Mouse (Mus musculus) myocyte (in vitro differentiated cells): Measurements from ENCODE around the gene Dnajc30. TPM values are rescaled to one million over a fixed set of nuclear protein-coding genes. Genes with fewer than 3 reads are reported as not detected.
"Not testable (repeated sequence)": the region's sequence is repeated elsewhere in the genome, so short reads cannot be mapped to it uniquely, and the experiment has no call there.

Experiments
- H3K27me3 ChIP-seq: one replicate; pipeline ENCODE4 v1.6.1; 2011; ENCODE audit not compliant: control insufficient read depth, insufficient read depth, insufficient read length
- H3K36me3 ChIP-seq: one replicate; pipeline ENCODE4 v1.6.1; 2011; ENCODE audit not compliant: control insufficient read depth, insufficient read depth
- H3K4me2 ChIP-seq: one replicate; pipeline ENCODE4 v1.6.1; 2011; ENCODE audit warnings: low read depth, control low read depth
- H3K4me3 ChIP-seq: one replicate; pipeline ENCODE4 v1.5.1; 2011; ENCODE audit warnings: mild to moderate bottlenecking, control low read depth, moderate library complexity
- H3K79me2 ChIP-seq: one replicate; pipeline ENCODE4 v1.6.1; 2011; ENCODE audit not compliant: control insufficient read depth, insufficient read depth
- H3ac ChIP-seq: one replicate; pipeline ENCODE4 v1.6.1; 2011; ENCODE audit not compliant: control insufficient read depth, insufficient read length
- CEBPB ChIP-seq: IDR thresholded peaks from 2 replicates; pipeline ENCODE4 v1.6.1; 2011; ENCODE audit warnings: mild to moderate bottlenecking, moderate library complexity; ENCODE audit not compliant: poor library complexity, insufficient read depth, severe bottlenecking
- E2F4 ChIP-seq: IDR thresholded peaks from one replicate; pipeline ENCODE4 v1.6.1; 2011; ENCODE audit warnings: mild to moderate bottlenecking, control low read depth, moderate library complexity; ENCODE audit not compliant: insufficient read depth
- MAX ChIP-seq: IDR thresholded peaks from one replicate; pipeline ENCODE4 v1.6.1; 2011; ENCODE audit warnings: low read depth, mild to moderate bottlenecking, control low read depth
- MYOD1 ChIP-seq, 3 experiments: IDR thresholded peaks; one replicate each; pipeline ENCODE4 v1.6.1; 2011; ENCODE audit warnings: control low read depth in 2 of 3, low read depth in 2 of 3, mild to moderate bottlenecking in 2 of 3, moderate library complexity in 1 of 3; ENCODE audit not compliant: insufficient read length in 2 of 3, control insufficient read depth in 1 of 3
- MYOG ChIP-seq, 3 experiments: IDR thresholded peaks; one replicate each; pipeline ENCODE4 v1.6.1; 2011; ENCODE audit warnings: control low read depth in 2 of 3, low read depth in 2 of 3, mild to moderate bottlenecking in 2 of 3; ENCODE audit not compliant: insufficient read length in 2 of 3, control insufficient read depth in 1 of 3, insufficient read depth in 1 of 3
- POLR2A ChIP-seq: IDR thresholded peaks from one replicate; pipeline ENCODE4 v1.6.1; 2011; ENCODE audit warnings: low read depth, mild to moderate bottlenecking, control low read depth, moderate library complexity; ENCODE audit not compliant: insufficient read length
- POLR2AphosphoS2 ChIP-seq: IDR thresholded peaks from one replicate; pipeline ENCODE4 v1.6.1; 2011; ENCODE audit warnings: low read depth, control low read depth; ENCODE audit not compliant: insufficient read length
- REST ChIP-seq: IDR thresholded peaks from one replicate; pipeline ENCODE4 v1.6.1; 2011; ENCODE audit warnings: mild to moderate bottlenecking, control low read depth, moderate library complexity; ENCODE audit not compliant: insufficient read depth, insufficient read length
- SRF ChIP-seq: IDR thresholded peaks from one replicate; pipeline ENCODE4 v1.6.1; 2011; ENCODE audit warnings: low read depth; ENCODE audit not compliant: control insufficient read depth, insufficient read length
- TCF12 ChIP-seq: IDR thresholded peaks from one replicate; pipeline ENCODE4 v1.6.1; 2011; ENCODE audit warnings: mild to moderate bottlenecking, control low read depth; ENCODE audit not compliant: poor library complexity, insufficient read depth, severe bottlenecking
- TCF3 ChIP-seq: IDR thresholded peaks from one replicate; pipeline ENCODE4 v1.6.1; 2011; ENCODE audit warnings: low read depth, control low read depth; ENCODE audit not compliant: insufficient read length
- USF1 ChIP-seq: IDR thresholded peaks from one replicate; pipeline ENCODE4 v1.6.1; 2011; ENCODE audit warnings: low read depth, mild to moderate bottlenecking, control low read depth, moderate library complexity
- polyA plus RNA-seq: library from polyadenylated mRNA; unstranded; fragments of >200 nt; fragmentation: generic; extraction: Trizol; gene quantifications from one replicate; pipeline ENCODE4 v1.2.1, GENCODE M21; 2012; ENCODE audit warnings: missing spikeins

The Dnajc30 gene
- polyA plus RNA-seq, 1 experiment: 31.6 TPM

GRCm38 (mm10) chr5:135040777-135041176, 23.2 kb upstream of the Dnajc30 start:
- Histone ChIP-seq H3K79me2 (no peaks in the 10 kb centered on the region), H3K27me3 (no peaks in the 10 kb centered on the region), H3K36me3 (no peaks in the 10 kb centered on the region), H3K4me3 (no peak overlapping the region), H3K4me2 (no peak overlapping the region), H3ac (no peak overlapping the region)
- TF ChIP-seq TCF3 (no peak), MYOG (IDR thresholded peaks at IDR 0.05; ENCODE audit: control insufficient read depth in 1 of 3, insufficient read depth in 1 of 3, insufficient read length in 2 of 3, low read depth in 2 of 3) (no peak), TCF12 (no peak), REST (no peak), E2F4 (no peak)

GRCm38 (mm10) chr5:135042105-135042788, 21.8 kb upstream of the Dnajc30 start:
- no peaks in the 10 kb centered on the region for H3K27me3 ChIP-seq
- no peaks in the 10 kb centered on the region for H3K79me2 ChIP-seq
- H3K4me3 ChIP-seq: no peak overlapping the region
- TF ChIP-seq E2F4 (no peak), TCF3 (no peak), POLR2AphosphoS2 (no peak), MAX (no peak), CEBPB (no peak), USF1 (no peak), SRF (no peak), REST (no peak), POLR2A (no peak), MYOG (IDR thresholded peaks at IDR 0.05; ENCODE audit: control insufficient read depth in 1 of 3, insufficient read depth in 1 of 3, insufficient read length in 2 of 3, low read depth in 2 of 3) (no peak), MYOD1 (IDR thresholded peaks at IDR 0.05; ENCODE audit: control insufficient read depth in 1 of 3, insufficient read length in 2 of 3, low read depth in 2 of 3) (no peak), TCF12 (no peak)
- no peaks in the 10 kb centered on the region for H3K36me3 ChIP-seq
- H3ac ChIP-seq: no peak overlapping the region
- H3K4me2 ChIP-seq: no peak overlapping the region

- Histone ChIP-seq H3K27me3 (no peaks in the 10 kb centered on the region), H3K4me3 (no peak overlapping the region), H3K79me2 (no peaks in the 10 kb centered on the region), H3K4me2 (no peak overlapping the region), H3K36me3 (no peaks in the 10 kb centered on the region), H3ac (no peak overlapping the region)
- no peak for TF ChIP-seq TCF3
- no peak for TF ChIP-seq USF1
- no peak for TF ChIP-seq E2F4
- TF ChIP-seq MYOD1 (IDR thresholded peaks at IDR 0.05; ENCODE audit: control insufficient read depth in 1 of 3, insufficient read length in 2 of 3, low read depth in 2 of 3): no peak
- no peak for TF ChIP-seq MAX
- no peak for TF ChIP-seq CEBPB
- TF ChIP-seq REST: no peak
- no peak for TF ChIP-seq POLR2AphosphoS2
- TF ChIP-seq MYOG (IDR thresholded peaks at IDR 0.05; ENCODE audit: control insufficient read depth in 1 of 3, insufficient read depth in 1 of 3, insufficient read length in 2 of 3, low read depth in 2 of 3): no peak
- no peak for TF ChIP-seq POLR2A
Observed at GRCm38 (mm10) chr5:135044575-135044974, 19.4 kb upstream of the Dnajc30 start.

GRCm38 (mm10) chr5:135048539-135048938, 15.5 kb upstream of the Dnajc30 start:
- Histone ChIP-seq H3K4me3 (no peak overlapping the region), H3K36me3 (no peaks in the 10 kb centered on the region), H3K4me2 (no peak overlapping the region), H3K79me2 (no peaks in the 10 kb centered on the region), H3K27me3 (no peaks in the 10 kb centered on the region), H3ac (no peak overlapping the region)
- no peak for TF ChIP-seq CEBPB
- no peak for TF ChIP-seq TCF3
- TF ChIP-seq POLR2AphosphoS2: no peak
- TF ChIP-seq SRF: no peak
- no peak for TF ChIP-seq POLR2A

GRCm38 (mm10) chr5:135049268-135049667, 14.7 kb upstream of the Dnajc30 start:
- H3K79me2 ChIP-seq, H3K27me3 ChIP-seq, H3K4me2 ChIP-seq, H3ac ChIP-seq, H3K4me3 ChIP-seq, H3K36me3 ChIP-seq: not testable (repeated sequence)

- TF ChIP-seq USF1 (no peak), MYOG (IDR thresholded peaks at IDR 0.05; ENCODE audit: control insufficient read depth in 1 of 3, insufficient read depth in 1 of 3, insufficient read length in 2 of 3, low read depth in 2 of 3) (no peak)
- no peaks in the 10 kb centered on the region for H3K27me3 ChIP-seq
- H3K4me2 ChIP-seq: no peak overlapping the region
- H3K79me2 ChIP-seq: no peaks in the 10 kb centered on the region
- no peak overlapping the region for H3K4me3 ChIP-seq
- H3ac ChIP-seq: no peak overlapping the region
- H3K36me3 ChIP-seq: peaks cover 4% of the 10 kb centered on the region
Observed at GRCm38 (mm10) chr5:135053356-135053755, 10.6 kb upstream of the Dnajc30 start.
